Mouse (Mus musculus) right cerebral cortex, adult 2 months (tissue): ENCODE results near the gene Itgb5.

Experiments used
- DNase-seq, 2 experiments: peaks; one replicate each; pipeline ENCODE4 v3.0.0; 2021 to 2022; ENCODE audit warnings: low spot score in 2 of 2

The Itgb5 gene

DNA sequence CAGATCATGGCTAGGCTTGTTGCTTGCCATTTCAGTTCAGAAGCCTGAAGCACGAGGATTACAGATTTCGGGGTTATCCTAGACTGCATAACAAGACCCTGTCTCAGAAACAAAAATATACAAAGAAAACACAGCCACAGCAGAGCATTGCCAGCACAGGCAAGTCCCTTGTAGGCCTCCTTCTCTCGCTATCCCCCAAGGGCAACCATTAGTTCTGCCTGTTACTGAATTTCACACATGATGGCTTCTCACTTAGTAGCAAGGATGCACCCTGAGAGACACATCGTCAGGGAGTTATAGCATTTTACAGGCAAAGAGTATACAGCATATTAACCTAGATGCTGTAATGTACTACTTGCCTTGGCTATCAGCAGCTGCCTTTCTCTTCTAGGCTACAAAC, 78.8 kb downstream of the Itgb5 start:
- DNase-seq: no peak

DNA sequence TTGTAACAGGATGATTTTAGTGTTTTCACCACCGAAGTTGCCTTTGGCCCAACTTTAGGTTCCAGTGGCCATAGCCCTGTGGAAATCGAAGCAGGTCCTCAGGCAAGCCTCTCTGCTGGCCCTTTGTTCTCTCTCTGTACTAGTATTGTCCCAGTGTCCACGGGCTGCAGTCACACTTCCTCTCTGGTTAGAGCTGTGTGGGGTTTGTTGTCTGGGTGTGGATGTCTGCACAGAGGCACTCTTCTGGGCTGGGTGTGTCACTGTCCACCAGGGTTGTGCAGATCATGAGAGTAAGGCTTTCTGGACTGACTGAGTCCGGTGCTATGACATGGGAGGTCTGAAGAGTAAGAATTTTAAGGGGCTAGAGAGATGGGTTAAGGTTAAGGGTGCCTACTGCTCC, 85.5 kb downstream of the Itgb5 start:
- no peak for DNase-seq

DNA sequence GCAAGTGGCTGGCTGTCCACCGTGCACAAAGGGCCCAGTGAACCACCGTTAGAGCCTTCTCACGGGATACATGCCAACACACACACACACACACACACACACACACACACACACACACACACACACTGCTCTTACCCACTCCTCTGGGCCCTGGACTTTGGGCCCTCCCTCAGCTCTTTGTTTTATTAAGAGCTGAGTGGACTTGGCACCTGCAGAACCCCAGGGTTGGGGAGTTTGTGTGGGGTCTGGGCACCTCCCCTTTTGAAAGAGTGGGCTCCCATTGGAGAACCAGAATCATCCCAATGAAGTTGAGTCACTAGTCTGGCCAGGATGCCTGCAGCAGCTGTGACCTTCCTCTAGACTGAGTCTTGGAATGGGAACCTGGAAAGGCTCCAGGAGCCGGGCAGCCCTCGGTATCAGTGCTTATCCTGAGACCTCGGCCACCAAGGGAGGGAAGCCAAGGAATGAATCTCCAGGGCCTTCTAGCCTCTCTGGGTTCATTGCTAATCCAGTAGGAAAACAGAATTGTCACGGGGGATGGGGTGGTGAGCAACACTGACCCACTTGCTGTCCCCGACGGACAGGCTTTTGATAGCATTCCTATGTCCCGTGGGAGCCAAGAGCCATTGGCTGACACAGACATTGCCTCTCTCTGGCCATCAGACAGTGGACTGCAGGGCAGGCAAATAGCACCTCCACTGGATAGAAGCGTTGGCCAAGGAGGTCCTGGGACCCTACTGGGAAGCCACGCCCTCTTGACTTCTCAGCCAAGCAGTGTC, 87.2 kb downstream of the Itgb5 start:
- no peak for DNase-seq

DNA sequence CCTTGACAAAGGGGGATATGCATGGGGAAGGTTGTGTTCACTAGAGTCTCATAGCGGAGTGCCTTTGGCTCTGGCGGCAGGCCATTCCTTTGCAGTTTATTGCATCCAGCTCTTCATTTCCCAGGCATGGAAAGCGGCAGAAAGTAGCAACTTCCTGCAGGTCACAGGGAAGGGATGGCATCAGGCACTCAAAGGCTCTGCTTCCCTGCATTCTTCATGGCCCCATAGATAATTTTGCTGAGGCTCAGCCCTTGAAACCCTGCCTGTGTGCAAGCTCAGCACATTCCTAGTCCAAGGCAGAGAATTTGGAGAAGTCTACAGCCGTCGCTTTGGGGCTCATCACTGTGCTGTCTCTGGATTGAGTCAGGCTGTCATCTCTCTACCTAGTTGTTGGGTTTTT, 87.9 kb downstream of the Itgb5 start:
- DNase-seq: no peak

DNA sequence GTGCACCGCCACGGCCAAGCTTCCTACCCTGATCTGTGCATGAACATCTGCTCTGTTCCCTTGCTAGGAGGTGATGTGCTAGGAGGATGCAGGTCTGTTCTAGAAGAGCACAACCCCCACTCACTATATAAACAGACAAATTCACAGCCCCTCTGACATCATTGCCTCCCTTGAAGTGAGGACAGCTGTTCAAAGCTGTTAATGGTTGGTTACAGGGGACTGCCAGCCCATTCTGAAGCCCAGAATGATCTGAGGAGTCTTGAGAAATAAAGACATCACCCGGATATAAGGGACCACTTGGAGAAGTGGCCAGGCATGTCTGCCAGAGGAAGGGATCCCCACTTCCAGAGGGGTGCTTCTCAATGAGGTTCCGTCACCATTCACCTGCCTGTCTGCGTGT, 88.5 kb downstream of the Itgb5 start:
- no peak for DNase-seq

DNA sequence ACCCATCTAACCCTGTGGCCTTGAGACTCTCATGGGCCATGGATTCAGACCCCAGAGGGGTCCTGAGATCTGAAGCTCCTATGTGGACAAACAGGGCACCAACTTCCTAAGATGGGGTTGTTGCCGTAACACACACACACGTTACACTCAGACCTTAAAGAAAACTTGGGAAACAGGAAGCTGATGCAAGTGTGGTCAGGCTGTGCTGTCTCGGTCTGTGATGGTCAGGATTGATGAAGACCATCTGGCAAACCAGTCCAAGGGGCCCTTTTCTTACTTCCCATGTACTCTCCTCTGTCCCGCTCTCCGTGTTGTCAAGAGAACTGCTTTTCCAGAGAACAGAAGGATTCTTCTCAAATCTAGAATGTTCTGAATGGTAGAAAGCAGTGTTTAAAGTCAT, 92.0 kb downstream of the Itgb5 start:
- no peak for DNase-seq

DNA sequence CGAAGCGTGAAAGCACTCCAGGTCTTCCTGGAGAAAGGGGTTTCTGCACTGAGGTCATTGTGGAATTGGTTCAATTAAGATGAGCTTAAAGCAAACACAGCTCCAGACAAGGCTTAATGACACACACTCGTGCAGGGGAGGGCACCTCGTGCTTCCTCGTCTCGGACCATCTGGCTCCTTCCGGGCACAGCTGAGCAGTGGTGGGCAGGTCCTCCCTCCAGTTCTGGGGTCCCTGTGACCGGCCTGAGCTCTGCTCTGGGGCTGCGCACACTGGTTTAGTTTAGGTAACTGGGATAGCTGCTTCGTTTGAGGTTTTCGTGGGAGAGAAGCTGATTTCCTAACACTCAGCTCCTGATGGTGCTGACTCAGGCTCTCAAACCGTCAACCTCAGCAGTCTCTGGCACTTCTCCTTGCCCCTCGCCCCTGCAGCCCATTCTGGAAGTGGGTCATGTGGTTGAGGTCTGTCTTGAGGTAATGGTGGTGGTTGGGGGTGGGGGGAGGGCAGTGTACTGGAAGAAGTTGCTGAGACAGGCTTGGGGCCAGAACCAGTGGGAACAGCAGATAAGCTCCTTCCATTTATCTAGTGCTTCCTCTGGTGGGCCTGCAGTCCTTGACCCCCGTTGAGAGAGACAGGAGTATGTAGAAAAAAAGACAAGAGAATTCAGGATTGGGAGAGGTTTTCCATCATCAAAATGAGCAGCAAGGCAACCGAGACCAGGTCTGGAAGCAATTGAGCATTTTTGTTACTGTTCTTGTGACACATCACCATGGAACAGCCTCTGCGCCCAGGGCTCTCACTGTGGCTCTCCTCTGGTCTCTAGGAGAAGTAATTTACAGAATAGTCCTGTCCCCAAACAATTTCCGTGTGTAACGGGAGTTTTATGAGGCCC, 92.9 kb downstream of the Itgb5 start:
- peak in 1 of 2 experiments; percentile 27 for DNase-seq

DNA sequence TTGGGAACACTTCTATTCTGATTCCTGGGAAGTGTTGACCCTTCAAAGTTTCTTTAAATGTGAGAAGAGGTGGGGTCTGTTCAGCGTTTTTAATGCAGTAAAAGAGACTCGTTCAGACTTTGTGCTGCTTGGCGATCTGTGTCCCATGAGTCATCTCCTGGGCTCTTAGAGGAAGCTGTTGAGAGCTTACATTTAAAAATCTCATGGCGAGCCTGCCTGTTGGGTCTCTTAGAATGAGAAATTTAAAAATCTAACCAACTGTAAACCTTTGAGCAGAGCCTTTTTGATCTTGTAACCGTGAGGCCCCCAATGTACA, 93.5 kb downstream of the Itgb5 start:
- no peak for DNase-seq

DNA sequence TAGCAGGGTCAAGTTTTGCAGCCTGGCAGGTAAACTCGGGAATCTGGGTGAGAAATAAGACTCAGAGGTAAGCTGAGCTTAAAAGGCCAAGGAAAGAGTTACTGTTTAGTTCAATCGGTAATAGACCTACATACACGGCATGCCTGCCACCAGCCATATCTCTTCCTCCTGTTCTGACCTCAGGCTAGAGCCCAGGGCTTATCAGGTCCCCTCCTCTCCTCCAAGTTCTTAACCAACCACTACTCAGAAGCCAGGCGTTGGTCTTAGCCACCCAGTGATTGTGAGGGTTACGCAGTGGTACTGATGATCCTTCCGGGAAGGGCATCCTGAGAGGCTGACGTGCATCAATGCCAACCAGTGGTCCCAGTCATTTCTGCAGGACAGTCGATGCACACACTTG, 94.3 kb downstream of the Itgb5 start:
- DNase-seq: no peak

DNA sequence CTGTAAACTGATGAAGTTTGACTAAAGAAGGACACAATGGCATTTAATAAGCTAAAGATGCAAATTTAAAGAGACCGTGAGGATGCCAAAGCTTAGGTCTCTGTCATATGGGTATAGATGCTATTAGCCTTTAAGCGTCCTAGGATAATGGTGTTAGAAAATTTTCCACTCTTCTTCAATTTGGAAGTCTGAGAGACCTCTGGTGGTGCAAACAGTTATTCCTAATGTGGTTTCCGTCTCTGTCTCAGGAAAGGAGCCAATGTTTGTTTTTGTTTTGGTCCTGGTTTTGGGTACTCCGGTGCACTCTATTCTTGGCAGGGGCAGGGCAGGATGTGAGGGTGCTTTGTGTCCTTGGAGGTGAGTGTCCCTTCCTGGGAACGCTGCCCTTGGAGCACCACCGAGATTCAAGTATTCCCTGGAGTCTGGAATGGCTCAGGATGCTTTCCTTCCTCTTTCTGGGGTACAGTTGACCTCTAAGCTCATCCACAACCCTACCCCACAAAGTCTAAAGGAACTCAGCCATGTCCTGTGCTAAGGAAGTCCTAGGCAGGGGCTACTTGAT, 97.9 kb downstream of the Itgb5 start:
- no peak for DNase-seq

DNA sequence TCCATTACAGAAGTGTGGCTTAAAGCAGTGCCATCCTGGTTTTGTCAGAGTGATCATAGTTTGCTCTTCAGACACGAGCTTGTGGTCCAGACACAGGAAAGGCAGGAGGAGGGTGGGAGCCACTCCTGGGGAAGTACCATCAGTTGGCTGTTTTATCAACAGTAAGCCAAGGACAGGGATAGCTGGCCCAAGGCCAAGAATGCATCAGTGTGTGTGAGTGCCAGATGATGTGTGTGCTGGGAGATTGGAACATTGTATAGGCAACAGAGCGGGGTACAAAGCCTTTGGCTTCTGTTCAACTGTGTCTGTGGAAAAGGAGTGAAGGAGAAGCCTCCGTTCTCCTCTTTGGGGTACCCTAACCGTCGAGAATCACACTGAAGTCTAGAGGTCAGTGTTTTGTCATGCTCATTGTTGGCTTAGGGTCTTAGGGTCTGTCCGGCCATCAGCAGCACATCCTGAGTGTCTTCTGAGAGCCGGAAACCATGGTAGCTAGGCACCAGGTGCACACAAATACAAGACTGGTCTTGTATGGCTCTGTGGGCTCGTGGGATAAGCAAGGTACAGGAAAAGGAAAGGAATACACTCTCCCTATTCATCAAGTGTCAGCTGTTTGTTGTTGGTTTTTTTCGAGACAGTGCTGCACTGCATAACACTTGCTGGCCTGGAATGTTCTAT, 99.5 kb downstream of the Itgb5 start:
- DNase-seq: no peak

DNA sequence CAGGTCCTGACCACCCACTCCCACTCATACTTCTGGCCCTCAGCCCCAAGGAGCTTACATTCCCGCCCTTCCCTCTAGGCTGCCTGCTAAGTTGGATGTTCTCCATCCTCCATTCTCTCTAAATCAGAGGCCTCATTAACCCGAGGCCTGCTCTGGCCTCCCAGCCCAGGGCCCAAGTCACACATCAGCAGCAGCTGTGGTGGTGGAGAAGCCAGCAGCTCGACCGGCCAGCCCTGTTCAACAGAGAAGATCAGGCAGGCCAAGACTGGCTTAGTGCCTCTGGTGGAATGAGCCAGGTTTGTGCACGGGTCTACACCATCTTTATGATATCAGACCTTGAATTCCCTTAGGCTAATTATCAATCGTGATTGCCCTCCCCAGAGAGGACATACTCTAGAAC, 101.3 kb downstream of the Itgb5 start:
- DNase-seq: no peak

DNA sequence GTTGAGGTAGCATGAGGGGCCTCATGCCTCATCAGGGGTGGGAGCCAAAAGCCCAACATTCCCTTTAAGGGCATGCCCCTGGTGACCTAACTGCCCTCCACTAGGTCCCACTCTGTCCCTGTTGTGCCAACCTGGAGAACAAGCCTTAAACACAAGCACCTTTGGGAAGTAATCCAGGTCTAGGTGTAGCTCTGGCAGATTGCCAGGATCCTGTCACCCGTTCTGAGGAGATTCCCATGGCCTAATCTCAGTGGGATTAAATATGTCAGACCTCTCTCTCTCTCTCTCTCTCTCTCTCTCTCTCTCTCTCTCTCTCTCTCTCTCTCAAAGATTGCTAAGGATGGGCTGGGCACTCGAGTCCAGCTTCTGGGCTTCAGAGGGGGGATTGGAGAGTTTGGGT, 102.2 kb downstream of the Itgb5 start:
- no peak for DNase-seq

DNA sequence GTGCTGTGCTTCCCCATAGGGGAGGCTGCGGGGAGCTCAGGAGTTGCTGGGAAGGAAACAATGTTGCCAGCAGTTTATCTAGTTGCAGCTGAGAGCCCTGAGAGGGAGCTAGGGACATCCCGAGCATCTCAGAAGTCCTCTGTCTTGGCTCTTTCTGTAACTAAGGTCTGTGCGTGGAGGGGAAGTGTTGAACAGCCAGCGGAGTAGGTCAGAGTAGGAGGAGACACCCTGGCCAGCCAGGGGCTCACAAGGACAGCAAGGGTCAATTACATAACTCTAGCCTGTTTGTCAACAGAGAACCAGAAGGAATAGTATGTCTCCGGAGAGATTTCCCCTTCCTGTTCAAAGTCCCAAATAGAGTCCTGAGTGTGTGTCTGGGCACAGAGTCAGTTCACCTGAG, 102.7 kb downstream of the Itgb5 start:
- DNase-seq: no peak

DNA sequence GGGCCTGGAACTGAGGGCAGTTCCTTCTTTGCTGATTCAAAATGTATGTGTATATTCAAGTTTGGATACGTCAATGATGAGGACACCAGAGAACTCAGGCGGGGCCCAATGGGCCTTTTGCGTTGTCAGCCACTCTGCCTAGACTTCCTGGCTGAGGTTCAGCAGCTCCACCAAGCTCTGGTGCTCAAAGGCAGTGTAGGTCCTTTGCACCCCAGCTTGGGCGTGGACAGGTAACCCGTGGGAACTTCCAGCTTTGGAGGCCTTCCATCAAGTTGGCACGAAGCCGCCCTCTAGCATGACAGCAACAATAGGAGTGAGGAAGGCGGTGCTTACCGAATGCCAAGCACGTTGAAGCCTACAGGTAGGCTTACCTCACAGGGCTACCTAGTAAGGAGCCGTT, 103.9 kb downstream of the Itgb5 start:
- DNase-seq: no peak

DNA sequence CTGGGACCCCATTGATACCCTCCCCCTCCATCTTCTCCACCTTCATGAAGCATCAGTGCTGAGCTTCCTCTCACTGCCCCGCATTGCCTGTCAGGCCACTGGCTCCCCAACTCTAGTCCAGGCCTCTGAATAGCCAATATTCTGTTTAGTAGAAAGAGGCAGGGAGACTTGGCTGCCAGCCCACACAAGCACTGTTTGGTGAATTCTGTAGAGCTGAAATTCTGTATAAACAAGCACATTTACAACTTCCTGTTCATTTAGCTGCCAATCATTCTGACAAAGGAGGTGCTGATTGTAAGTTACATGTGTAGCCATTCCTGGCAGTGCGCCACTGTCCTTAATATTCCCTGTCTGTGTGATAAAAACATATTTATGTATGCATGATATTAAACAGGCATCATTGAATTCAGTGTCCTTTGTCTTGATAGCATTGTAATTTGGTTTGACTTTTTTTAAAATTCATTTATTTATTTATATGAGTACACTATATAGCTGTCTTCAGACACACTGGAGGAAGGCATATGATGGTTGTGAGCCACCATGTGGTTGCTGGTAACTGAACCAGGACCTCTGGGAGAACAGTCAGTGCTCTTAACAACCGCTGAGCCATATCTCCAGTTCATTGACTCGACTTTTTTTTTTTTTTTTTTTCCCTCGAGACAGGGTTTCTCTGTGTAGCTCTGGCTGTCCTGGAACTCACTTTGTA, 105.4 kb downstream of the Itgb5 start:
- peak; percentile 36 to 66 for DNase-seq

DNA sequence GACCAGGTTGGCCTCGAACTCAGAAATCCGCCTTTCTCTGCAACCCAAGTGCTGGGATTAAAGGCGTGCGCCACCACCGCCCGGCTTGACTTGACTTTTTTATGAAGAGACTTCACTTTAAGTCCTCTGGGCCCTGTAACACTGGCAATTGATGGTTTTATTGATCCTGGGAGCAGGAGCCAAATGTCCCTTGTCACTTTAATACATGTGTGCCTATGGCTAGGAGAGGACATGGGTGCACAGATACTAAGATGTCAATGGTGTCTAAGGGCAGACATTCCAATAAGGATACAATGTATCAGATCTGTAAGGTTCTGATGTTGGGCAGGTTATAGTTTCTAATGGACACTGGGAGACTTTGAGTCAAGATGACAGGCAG, 105.9 kb downstream of the Itgb5 start:
- DNase-seq: no peak

DNA sequence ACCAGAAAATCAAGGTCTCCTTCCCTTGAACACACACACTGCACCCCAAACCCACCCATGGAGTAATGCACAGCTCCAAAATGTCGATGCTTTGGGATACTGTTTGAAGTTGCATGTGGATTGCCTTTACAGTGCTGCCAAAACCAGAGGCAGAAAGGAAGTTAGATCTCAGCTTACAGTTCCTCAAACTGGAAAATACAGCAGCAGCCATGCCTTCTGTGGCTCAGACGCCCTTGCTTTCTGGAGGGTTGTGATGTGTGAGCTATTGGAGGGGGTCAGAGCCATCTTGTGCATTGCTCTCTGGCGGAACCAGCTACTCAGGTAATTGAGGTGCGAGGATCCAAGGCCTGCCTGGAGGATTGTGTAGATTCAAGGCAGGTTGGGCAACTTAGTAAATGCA, 107.4 kb downstream of the Itgb5 start:
- DNase-seq: no peak

DNA sequence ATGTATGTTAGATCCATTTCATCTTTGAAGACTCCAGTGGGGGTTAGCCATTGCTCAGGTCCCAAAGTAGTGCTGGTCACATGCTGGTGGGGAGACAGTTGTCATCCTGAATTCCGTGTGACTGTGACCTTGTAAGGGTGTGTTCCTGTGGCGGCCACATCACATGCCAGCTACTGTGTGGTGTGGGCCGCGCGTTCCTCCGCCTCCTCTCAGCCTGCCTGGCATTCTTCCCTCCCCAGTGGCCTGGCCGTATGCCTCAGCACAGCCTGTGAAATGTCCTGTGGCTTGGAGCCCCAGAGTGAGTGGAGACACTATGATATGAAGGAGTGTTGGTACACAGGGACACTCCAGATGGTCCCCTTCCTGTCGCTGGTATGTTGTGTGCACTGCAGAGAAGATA, 108.1 kb downstream of the Itgb5 start:
- peak in 1 of 2 experiments; percentile 26 for DNase-seq

DNA sequence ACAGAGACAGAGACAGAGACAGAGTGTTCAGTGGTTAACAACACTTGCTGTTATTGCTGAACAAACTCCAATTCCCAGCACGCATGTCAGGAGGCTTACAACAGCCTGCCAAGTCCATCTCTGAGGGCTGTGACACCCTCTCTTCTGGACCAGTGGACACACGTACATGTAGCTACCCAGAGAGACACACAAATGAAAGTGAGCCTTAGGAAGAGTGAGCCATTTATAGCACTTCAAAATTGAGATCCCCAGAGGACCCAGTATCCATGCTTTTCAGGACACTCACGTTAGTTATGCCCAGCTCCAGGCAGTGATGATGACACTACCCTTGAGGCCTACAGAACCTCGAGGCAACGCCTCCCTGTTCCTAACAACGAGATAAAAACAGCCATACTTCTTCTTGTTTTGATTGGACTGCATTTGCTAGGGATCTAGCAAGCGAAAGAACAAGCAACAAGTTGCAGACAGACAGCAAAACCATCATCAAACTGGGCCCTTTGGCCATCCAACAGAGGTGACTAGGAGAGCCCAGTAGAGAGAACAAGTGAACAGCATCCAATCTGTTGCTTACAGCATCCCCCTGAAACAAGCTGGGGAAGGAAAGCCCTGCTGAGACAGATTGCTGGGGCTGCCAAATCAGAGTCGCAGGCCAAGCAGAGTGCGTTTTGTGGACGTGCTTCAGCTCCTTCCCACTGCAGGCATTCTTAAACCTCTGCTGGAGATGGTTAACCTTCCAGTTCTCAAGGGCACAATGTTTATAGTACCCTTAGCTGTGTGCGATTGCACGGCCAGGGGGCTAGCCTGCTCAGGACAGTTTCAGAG, 109.1 kb downstream of the Itgb5 start:
- no peak for DNase-seq

DNA sequence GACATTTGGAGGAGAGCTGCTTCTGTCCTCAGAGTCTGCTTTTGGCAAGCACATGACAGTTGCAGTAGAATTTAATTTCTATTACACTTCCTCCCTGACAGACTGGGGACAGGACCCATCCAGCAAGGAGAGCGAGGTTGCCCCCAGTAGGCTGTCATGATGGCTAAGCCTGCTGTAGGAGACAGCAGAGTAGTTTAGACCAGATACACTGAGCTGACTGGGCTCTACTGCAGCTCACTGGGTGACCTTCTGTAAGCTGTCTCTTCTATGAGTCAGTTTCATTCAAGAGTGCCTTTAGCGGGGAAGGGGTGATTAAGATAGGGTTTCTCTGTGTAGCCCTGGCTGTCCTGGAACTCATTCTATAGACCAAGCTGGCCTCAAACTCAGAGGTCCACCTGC, 109.7 kb downstream of the Itgb5 start:
- no peak for DNase-seq
